Mouse (Mus musculus) bone marrow macrophage, adult 2 months (primary cell): Measurements from ENCODE around the gene Tnfrsf18. TPM values are rescaled to one million over a fixed set of nuclear protein-coding genes. Genes with fewer than 3 reads are reported as not detected.

Experiments used
- H3K27ac ChIP-seq: 2 replicates; pipeline ENCODE4 v1.5.1; 2012; ENCODE audit warnings: low read depth, low read length; ENCODE audit not compliant: insufficient read depth
- H3K4me1 ChIP-seq: 2 replicates; pipeline ENCODE4 v1.6.1; 2012; ENCODE audit warnings: low read length; ENCODE audit not compliant: control insufficient read depth, insufficient read depth
- H3K4me3 ChIP-seq: 2 replicates; pipeline ENCODE4 v1.5.1; 2012; ENCODE audit warnings: mild to moderate bottlenecking, low read length, moderate library complexity; ENCODE audit not compliant: insufficient read depth
- CTCF ChIP-seq: IDR thresholded peaks from 2 replicates; pipeline ENCODE4 v1.5.1; 2012; ENCODE audit warnings: low read depth, mild to moderate bottlenecking, low read length, moderate library complexity
- POLR2A ChIP-seq: IDR thresholded peaks from 2 replicates; pipeline ENCODE4 v1.6.1; 2012; ENCODE audit warnings: mild to moderate bottlenecking, low read depth, low read length, borderline replicate concordance
- polyA plus RNA-seq: library from polyadenylated mRNA; stranded (reverse); fragments of >200 nt; gene quantifications from 2 replicates; pipeline ENCODE4 v1.2.4, GENCODE M21; 2012; ENCODE audit not compliant: missing spikeins, insufficient read depth, insufficient read length

Tnfrsf18 gene
- polyA plus RNA-seq, 1 experiment, result not detected

DNA sequence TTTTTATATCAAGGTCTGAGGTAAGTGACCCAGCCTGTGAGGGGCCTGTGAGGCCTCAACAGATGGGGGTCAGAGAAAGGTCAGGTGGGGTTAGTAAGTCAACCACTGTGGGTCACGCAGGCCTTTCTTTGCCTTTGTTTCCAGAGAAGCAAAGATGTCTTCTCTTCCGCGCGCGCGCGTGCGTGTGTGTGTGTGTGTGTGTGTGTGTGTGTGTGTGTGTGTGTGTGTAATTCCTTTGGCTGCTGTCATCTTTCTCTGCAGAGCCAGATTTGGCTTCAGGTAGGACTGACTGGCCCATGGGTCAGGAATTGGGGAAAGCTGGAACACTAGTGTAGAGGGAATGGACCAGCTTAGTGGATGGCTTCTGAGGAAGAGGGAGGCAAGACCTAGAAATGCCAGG, 43.7 kb downstream of the Tnfrsf18 start:
- TF ChIP-seq POLR2A (no peak), CTCF (no peak)
- Histone ChIP-seq H3K4me1 (peaks cover 9% of the 10 kb centered on the region), H3K4me3 (no peak overlapping the region), H3K27ac (no peak overlapping the region)

DNA sequence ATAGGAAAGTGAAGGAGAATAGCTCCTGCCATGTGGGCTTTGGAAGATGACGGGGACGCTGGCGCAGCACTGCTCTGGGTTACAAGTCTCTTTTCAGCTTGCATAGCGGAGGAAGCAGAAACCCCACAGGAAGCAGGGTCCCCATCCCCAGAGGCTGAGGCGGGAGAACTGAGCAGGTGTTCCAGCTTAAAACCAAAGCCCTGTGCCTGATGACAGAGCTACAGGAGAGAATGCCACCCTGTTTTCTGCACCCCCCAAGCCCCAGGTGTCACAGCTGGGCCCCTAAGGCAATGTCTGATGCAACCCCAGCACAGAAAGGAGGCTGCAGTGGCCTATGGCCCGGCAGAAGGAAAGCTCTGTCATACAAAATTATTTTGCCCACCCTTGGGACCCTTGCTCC, 44.3 kb downstream of the Tnfrsf18 start:
- Histone ChIP-seq H3K4me1 (peaks cover 9% of the 10 kb centered on the region), H3K27ac (no peak overlapping the region), H3K4me3 (no peak overlapping the region)
- TF ChIP-seq POLR2A, result no peak
- TF ChIP-seq CTCF, result no peak

DNA sequence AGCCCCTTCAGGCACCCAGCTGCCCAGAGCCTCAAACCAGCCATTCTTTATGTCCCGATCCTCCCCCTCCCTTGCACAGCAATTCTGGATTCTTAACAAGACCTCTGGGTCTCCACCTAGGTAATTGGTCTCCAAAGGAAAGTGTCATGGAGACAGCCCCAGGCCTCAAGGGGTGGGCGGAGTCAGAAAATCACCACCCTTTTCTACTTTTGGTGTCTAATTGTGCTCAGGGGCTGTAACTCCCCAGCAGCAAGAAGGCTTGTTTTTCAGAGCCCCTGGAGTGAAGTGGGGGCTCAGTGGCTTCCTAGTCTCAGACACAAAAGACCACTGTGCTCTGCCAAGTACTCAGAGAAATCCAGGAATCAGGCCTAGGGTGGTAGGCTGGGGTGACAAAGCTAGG, 44.8 kb downstream of the Tnfrsf18 start:
- TF ChIP-seq CTCF, result no peak
- no peak for TF ChIP-seq POLR2A
- Histone ChIP-seq H3K4me1 (peaks cover 9% of the 10 kb centered on the region), H3K4me3 (no peak overlapping the region), H3K27ac (no peak overlapping the region)

DNA sequence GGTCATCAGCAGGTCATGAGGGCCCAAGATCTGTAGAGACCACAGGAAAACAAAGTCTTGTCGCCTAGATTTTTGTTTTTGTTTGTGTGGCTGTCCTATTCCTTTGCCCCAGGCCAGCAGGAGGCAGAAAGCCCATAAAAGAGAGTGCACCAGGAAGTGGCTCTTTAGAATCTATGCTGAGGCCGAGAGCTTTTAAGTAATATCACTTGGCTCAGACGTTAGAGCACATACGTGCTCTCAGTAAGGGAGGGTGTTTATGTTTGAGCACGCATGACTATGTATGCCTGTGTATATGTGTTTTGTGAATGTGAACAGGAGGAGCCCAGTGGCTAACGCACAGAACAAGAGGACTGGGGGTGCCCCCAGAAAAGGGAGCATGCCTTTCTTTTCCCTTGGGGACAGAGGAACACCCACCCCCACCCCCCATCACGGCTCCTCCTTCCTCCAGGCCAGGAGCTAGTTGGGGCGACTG, 51.0 kb downstream of the Tnfrsf18 start:
- Histone ChIP-seq H3K4me3 (no peak overlapping the region), H3K4me1 (peaks cover 2% of the 10 kb centered on the region), H3K27ac (no peak overlapping the region)
- TF ChIP-seq CTCF (0 out of 2 replicates have a peak, but pooled peaks have one; percentile 9), POLR2A (no peak)

DNA sequence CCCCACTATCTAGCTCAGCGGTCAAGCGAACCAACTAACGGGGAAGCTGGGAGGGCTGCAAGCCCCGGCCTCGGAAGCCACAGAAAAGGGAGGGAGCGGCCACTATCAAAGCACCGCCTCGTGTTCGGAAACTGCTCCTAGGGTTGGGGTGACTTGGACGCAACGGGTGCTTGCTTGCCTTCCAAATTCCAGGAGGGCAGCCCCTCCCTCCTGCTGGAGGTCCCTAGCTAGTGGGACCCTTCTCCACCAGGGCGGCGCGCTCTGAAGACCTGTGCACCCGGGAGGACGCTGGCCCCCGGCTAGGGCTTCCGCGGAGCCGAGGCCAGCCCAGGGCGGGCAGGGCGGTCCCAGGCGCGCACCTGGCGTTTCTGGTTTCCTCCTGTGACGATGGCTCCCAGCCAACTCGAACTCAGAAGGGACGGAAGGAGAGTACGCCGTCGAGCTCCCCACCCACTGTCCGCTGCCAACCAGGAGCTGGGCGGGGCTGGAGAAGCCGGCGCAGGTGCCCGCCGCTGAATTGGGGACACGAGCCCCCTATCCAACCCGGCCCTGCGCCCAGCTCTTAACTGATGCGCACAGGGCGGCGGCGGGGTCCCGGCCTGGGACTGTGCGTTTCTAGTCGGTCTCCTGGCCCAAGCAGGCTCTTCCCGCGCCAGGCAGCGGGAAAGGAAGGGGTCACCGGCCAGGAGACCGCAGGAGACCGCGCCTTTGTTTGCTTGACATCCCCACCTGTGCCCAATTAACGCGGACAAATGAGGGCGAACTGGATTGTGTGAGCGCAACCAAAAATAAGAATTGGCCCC, 51.7 kb downstream of the Tnfrsf18 start:
- Histone ChIP-seq H3K4me3 (peak overlapping the region; percentile 48), H3K27ac (no peak overlapping the region), H3K4me1 (peaks cover 9% of the 10 kb centered on the region)
- TF ChIP-seq CTCF, result no peak
- TF ChIP-seq POLR2A, result no peak

Other genes with a start within 250 kb of the Tnfrsf18 start
- gene Tmem88b, start 240.3 kb upstream of the Tnfrsf18 start, polyA plus RNA-seq, result 0.23 TPM in 1 of 2 replicates, not detected in the other
- gene Ankrd65, start 235.7 kb upstream of the Tnfrsf18 start, polyA plus RNA-seq, result not detected in 2 replicates
- gene Mrpl20, start 223.3 kb upstream of the Tnfrsf18 start, polyA plus RNA-seq, result 81.6 and 99.5 TPM in 2 replicates
- gene Ccnl2, start 213.7 kb upstream of the Tnfrsf18 start, polyA plus RNA-seq, result 100 and 112 TPM in 2 replicates
- gene Aurkaip1, start 194.9 kb upstream of the Tnfrsf18 start, polyA plus RNA-seq, result 99.3 and 105 TPM in 2 replicates
- gene Mxra8, start 186.5 kb upstream of the Tnfrsf18 start, polyA plus RNA-seq, result 1.2 and 2.7 TPM in 2 replicates
- 20.9 and 27.3 TPM in 2 replicates for gene Dvl1, start 178.8 kb upstream of the Tnfrsf18 start, polyA plus RNA-seq
- gene Tas1r3, start 162.8 kb upstream of the Tnfrsf18 start, polyA plus RNA-seq, result 0.62 and 0.68 TPM in 2 replicates
- 11.6 and 13.9 TPM in 2 replicates for gene Cptp, start 156.7 kb upstream of the Tnfrsf18 start, polyA plus RNA-seq
- 21.4 and 23.0 TPM in 2 replicates for gene Ints11, start 156.6 kb upstream of the Tnfrsf18 start, polyA plus RNA-seq
- gene Pusl1, start 134.4 kb upstream of the Tnfrsf18 start, polyA plus RNA-seq, result 10.7 and 13.2 TPM in 2 replicates
- 15.8 and 18.1 TPM in 2 replicates for gene Acap3, start 134.3 kb upstream of the Tnfrsf18 start, polyA plus RNA-seq
- 78.3 and 85.9 TPM in 2 replicates for gene Ube2j2, start 82.3 kb upstream of the Tnfrsf18 start, polyA plus RNA-seq
- gene C1qtnf12, start 63.8 kb upstream of the Tnfrsf18 start, polyA plus RNA-seq, result 32.4 and 42.7 TPM in 2 replicates
- gene B3galt6, start 33.5 kb upstream of the Tnfrsf18 start, polyA plus RNA-seq, result 1.7 and 2.3 TPM in 2 replicates
- 197 and 213 TPM in 2 replicates for gene Sdf4, start 33.3 kb upstream of the Tnfrsf18 start, polyA plus RNA-seq
- gene Tnfrsf4, start 12.3 kb upstream of the Tnfrsf18 start, polyA plus RNA-seq, result 1.5 and 1.7 TPM in 2 replicates
- not detected in 2 replicates for gene Ttll10, start 33.2 kb downstream of the Tnfrsf18 start, polyA plus RNA-seq
- gene 9430015G10Rik, start 83.8 kb downstream of the Tnfrsf18 start, polyA plus RNA-seq, result 18.3 and 20.3 TPM in 2 replicates
- gene Rnf223, start 104.3 kb downstream of the Tnfrsf18 start, polyA plus RNA-seq, result 0.28 TPM in 1 of 2 replicates, not detected in the other
- 24.0 and 25.1 TPM in 2 replicates for gene Agrn, start 171.3 kb downstream of the Tnfrsf18 start, polyA plus RNA-seq
- 76.8 and 96.9 TPM in 2 replicates for gene Isg15, start 174.7 kb downstream of the Tnfrsf18 start, polyA plus RNA-seq
- gene AW011738, start 177.1 kb downstream of the Tnfrsf18 start, polyA plus RNA-seq, result 1.2 and 1.6 TPM in 2 replicates
- not detected in 2 replicates for gene Perm1, start 189.7 kb downstream of the Tnfrsf18 start, polyA plus RNA-seq
- gene Plekhn1, start 208.7 kb downstream of the Tnfrsf18 start, polyA plus RNA-seq, result 41.6 and 44.9 TPM in 2 replicates
- 45.2 and 46.3 TPM in 2 replicates for gene Noc2l, start 209.8 kb downstream of the Tnfrsf18 start, polyA plus RNA-seq
- gene Samd11, start 229.5 kb downstream of the Tnfrsf18 start, polyA plus RNA-seq, result 0.36 TPM in 1 of 2 replicates, not detected in the other